Mouse (Mus musculus) right cerebral cortex, postnatal 36 days (tissue): ENCODE measurements around the gene Gpat2.

Source experiments
- DNase-seq, 2 experiments: peaks; one replicate each; pipeline ENCODE4 v3.0.0; 2022; ENCODE audit warnings: low spot score in 2 of 2, mixed read lengths in 1 of 2

Gene Gpat2

DNA sequence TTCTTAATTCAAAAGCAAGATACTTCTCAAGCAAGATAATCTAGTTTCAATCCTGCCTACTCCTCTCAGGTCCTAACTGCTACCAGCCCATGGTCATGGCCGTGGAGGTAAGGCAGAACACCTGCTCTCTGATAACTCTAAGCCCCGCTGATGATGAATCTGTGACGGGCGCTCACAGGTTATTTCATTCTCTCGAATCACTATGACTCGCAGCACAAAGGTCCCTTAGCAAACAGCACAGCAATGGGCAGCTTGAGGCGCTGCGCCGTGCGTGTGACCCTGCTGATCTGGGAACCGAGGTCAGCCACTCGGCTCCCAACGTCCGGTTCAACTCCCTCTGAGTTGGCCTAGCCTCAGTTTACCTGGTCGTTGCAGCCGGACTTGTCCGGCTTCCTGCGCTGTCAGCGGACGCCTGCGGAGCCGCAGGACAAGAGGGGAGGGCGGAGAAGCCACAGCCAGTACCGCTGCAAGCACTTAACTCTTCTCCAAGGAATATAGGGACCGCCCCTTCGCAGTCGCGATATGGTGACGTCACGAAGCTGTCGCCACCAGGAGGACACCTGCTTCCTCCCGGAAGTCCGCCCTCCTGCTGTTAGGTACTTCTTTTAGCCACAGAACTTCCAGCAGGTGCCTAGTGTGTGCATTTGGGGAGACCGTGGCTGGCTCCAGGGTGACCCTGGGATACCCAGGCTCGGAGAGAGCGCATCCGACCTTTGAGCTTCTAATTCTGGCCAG lies 19.2 kb downstream of the Gpat2 start, which contains the start of gene Fahd2a:
Gene Fahd2a (minus strand): TSS at position 511 of the 735 bp plus-strand sequence.
- DNase-seq: peak; percentile 86 to 87

DNA sequence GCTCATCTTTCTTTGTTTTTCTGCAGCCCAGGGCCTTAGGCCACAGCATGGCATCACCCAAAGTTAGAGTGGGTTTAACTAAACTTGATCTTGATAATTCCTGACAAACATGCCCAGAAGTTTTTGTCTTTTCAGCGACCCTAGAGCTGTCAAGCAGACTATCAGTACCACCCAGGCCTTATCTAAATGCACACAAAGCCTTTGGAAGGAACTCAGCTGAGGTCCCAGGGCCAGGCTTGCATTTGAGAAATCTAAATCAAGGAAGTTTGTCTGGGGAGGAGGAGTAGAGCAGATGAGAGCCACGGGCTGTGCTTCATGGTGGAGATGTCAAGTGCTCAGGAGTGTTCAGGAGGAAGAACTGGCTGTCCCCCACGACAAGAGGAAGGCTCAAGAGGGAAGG lies 21.8 kb downstream of the Gpat2 start:
- DNase-seq: no peak

DNA sequence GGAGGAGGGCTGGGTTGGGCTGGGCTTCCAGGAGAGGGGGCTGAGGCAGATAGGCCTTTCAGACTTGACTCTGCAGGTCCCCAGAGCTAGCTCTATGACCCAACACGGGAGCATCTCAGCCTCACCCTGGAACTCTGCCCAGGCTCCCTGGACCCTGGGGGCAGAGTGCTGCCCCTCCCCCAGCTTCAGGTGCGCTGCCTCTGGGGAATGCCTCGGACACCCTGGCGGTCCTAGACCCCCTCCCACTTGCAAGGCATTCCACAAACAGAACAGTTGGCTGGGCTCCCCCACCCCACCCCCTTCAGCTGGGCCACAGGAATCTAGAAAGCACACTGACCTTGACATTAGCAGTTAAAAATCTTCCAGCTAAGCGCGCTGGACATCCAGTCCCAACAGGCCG lies 24.7 kb downstream of the Gpat2 start:
- DNase-seq: no peak

DNA sequence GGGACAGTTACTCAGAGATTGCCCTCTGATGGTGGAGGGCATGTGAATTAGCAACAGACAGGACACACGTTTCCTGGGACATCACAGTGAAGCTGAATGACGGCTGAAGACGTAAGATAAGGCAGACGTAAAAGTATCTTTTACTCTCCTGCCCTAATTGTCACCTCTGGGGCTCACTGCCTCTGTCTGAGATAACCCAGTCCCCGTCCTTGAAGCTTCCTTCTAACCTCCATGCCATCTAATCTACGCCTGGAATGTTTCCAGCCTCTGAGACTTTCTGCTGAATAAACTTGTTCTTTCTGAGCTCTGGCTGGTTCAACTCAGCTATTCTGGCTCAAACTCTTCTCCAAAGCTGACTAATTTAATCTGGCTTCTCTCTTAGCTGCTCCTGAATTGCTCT lies 26.7 kb downstream of the Gpat2 start:
- no peak for DNase-seq

DNA sequence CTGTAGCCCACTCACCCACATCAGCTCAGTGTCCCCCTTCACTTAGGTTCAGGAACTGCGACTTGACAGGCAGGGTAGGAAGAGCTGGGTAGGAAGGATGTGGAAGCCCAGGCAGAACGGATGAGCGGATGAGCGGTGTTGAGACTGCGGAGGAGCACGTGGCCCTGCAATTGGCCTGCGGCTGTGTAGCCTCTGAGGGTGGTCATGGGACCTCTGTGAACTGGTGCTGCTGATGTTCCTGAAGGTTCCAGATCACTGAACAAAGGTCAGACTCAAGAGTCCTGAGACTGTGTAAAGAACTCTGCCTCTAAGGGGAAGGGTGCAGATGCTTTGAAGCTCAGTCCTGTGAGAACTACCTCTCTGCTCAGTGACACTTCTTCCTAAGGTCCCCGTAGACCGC lies 28.1 kb downstream of the Gpat2 start:
- DNase-seq: no peak

DNA sequence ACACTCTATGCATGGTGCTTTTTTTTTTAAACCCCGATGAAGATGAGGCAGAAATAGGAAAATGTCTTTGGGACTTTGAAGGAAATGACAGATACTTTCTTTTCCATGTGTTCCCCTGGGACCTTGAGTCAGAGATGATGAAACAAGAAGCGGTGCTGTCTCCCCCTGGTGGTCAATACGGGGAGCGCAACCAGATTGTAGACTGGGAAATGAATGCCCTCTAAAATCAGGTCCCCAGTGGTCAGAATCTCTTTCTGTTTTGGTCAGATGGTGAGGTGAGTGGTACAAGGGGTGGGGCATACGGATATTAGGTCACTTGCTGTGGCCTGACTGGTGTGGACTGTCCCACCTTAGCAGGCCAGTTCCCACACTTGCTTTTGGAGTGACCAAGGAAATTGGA lies 28.8 kb downstream of the Gpat2 start:
- peak in 1 of 2 experiments; percentile 50 for DNase-seq

DNA sequence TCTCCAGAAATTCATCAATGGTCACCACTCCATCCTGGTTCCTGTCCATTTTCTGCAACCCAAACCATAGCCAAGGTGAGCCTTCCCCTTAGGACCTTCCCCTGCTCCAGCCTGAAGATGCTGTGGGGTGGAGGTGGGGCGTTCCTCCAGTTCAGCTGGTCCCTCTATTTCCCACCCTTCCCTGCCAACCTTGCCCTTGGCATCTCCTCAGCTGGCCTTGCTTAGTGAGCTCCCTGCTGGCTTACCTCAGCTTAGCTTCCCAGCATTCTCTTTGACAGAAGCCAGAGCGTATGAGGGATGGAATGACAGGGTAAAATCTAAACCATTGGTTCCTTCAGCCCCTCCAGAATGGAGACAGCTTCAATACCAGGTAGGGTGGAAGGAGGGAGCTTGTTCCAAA lies 34.3 kb downstream of the Gpat2 start:
- DNase-seq: no peak

DNA sequence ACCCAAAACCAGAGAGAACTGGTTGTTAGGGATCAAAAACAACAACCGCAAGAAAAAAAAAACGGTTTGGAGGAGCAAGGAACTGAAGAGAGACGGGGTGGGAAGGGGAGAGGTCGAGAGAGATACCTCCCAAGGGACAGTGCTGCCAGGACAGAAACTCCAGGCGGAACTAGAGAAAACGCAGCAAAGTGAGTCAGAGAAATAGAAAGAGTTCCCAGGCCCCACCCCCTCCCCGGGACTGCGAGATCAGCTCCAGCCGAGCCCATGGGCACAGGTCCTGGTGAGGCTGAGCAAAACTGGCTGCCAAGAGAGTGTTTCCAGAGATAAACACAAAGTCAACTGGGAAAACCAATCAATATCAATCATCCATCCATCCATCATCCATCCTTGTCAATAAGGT lies 36.4 kb downstream of the Gpat2 start:
- DNase-seq: no peak

DNA sequence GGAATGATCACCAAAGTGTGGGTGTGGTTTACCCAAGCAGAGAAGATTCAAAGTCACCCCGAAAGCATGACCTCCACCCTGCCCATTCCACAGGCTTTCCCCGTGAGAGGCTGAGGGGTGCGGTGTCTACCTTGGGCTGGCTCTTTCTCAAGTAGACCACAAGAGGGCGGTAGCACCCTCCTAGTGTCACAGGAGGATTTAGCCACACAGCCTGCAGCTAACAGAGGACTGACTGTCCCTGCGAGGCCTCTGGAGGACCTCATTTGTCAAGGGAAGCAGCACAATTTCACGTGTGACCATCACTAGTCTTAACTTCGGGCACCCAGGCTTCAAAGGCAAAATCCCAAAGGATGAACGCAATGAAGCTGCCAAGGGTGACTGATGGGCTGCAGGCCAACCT lies 37.3 kb downstream of the Gpat2 start:
- DNase-seq: no peak

DNA sequence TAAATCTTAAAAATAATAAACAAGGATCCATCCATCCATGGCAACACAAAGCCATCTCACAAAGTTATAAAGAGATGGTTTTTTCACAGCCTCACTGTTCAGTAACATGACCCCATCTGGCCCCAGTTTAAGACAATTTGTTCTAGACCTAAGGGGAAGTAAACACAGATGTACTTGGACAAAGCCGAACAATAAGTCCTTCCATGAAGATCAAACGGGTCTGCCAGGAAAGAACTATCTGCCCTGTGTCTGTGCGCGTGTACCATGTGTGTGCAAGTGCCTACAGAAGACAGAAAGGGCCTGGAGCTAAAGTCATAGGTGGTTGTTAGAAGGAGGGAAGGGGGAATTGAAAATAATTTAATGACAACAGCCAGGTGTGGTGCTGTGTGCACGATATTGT lies 45.2 kb downstream of the Gpat2 start:
- no peak for DNase-seq

DNA sequence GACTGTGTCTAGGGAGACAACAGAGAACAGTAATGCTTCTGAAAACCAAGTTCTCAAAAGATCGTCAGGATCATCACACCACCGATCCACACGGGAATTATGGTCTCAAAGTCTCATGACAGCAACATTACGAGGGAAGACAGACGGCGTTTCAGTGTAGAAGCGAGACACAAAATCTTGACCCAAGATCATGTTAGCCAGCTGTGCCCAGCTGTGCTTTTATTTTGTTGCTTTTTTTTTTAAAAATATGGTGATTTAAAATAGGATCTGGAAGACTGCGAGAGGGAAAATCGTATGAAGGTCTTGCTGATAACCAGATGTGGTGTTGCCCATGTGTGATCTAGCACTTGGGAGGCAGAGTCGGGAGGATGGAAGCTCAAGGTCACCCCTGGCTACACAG lies 45.7 kb downstream of the Gpat2 start:
- no peak for DNase-seq

DNA sequence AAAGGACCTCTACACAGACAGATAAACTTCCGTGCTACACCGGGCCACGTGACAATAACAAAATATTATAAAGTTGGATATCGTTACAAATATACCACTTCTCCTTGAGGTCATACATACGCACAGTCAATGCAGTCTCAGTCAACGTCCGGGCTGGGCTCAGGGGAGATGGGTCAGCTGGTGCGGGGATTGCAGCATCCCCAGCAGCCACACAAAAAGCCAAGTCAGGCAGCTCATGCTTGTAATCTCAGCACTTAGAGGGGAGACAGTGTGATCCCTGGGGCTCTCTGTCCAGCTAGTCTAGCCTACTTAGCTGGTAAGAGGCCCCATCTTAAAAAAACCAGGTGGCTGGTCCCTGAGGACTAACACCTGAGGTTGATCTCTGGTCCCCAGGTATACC lies 46.3 kb downstream of the Gpat2 start:
- no peak for DNase-seq

DNA sequence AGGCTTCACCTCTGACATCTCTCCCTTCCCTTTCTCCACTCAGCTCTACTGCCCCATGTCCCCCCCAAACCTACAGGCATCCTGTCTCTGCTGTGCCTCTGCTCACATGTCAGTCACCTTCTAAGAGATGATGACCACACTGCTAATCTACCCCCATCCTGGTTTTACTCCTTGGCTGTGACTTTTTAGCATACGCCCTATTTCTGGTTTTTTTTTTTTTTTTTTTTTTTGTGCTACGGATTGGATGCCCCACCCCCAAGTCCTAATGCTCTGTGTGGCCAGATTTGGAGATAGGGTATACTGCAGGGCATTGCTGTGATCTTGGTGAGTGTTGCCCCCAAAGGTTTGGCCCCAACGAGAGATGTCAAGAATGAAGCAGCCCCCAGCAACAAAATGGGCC lies 47.3 kb downstream of the Gpat2 start:
- DNase-seq: no peak

DNA sequence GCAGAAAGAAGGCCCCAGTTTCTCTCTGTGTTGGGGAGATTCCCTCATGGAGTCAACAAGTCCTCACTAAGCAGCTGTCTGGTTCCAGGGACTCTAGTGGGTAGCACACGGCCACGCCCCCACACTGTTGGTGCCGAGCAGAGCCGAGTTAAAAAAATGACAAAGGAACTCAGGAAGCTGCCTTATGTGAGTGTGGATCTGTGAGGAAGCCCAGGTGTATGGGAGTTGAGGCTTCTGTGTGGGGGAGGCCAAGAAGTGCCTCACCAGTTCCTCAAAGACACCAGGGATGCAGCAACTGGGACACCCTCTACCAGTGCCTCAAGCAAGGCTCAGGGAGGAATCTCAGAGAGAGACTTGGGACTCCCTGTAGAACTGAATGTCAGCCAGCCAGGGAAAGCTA lies 54.2 kb downstream of the Gpat2 start:
- peak; percentile 36 to 60 for DNase-seq

DNA sequence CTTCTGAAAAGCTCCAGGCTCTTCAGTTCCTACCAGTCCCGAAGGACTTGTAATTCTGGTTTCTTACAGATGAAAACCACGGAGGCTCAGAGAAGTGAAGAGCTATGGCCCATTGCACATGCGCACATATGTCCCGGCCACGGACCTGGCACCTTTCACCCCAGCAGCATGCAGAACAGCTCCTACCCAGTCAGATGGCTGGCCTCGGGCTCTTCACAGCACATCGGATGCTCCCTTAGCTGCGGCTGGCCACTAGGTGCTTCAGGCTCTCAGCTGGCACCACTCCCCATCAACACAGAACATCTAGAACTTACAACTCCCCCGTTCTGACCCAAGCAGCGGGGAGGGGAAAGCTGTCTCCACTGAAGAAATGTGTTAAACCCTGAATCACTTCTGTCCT lies 54.8 kb downstream of the Gpat2 start:
- no peak for DNase-seq

DNA sequence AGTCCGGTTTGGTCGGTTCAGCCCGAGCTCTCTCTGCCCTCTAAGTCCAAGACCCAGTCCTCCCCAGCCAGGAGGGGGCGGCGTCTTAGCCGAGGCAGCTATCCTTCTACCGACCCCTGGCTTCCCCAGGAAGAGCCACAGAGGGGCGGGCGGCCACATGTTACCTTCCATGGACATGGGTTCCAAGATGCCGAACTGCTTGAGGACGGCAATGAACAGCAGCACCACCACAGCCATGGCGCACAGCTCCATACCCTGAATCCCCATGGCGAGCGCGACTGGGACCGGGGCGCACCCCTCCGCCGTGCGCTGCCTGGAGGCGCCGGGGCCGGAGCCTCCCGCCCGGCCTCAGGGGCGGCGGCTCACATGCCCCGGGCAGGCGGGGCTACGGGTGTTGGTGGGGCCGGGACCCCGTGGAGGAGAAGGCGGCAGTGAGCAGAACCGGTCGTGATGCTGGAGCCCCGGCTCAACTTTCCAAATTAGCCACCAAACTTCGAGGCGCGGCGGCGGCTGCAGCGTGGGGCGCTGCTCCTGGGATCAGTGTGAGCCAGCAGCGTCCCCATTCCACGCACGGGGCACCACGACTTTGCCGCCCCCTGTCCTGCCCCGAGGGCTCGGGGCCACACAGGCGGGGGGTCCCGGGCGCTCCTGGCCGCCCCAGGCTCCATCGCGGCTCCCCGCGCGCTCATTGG lies 57.0 kb downstream of the Gpat2 start:
- no peak for DNase-seq

DNA sequence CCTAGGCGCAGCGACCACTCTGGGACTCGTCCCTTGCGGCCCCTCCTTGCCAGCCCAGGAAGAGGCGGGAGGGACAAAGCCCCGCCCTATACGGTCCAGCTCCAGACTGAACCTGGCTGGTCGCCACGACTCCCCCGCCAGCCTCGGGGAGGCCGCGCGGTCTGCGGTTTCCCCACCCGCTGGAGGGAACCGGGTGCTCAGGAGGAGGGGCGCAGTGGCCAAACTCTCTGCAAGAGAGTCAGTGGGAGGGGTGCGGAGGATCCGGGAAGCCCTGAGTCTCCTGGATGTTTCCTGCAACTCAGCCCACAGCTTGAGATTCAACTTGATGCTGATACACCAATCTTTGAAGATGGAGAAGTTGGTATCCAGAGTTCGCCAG lies 57.5 kb downstream of the Gpat2 start:
- no peak for DNase-seq

DNA sequence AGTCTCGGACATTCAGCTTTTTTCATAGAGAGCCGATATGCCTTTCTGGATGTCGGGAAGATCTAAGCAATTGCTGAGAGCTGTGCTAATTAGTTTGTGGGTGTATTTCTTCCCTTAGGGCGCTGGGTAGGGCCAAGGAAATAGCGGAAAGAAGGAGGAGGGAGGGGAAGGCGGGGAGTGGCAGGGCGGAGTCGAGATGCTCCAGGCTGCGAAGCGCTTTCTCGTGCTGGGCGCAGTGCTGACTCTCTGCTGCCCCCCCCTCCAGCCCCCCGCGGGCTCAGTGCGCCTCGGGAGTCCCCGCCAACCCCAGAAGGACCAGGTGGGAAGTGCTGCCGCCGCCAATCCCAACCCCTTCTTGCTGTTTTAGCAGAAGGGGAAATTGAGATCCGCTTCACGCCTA lies 58.0 kb downstream of the Gpat2 start:
- no peak for DNase-seq

DNA sequence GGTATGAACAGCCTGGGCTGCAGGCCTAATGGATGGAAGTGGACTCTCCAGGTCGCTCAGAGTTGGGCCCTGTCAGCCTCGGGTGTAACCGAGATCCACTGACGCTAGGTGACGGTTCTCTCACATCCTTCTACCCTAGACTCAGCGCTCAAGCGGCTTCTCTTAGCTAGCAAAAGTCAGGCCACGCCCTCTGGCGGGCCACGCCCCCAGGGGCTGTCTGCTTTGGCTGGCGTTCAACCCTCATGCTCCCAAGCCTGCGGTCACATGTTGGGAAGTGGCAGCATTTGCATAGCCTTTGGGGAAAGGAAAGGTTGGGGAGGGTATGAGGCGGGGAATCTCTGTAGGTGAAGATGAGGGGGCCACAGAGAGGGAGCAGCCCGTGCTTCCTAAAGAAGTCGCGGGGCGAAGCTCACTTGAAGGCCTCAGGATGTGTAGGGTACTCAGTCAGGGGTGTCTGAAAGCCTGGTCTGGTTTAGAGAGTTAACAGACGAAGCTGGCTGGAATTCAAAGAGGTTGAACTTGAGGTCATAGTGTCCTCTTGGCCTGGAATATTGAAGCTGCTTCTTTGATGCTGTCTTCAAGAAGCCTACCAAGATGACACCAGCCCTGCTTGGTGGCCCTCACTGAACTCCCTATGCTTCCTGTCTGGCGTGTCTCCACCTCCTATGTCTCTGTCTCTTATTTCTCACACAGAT lies 59.6 kb downstream of the Gpat2 start:
- no peak for DNase-seq
